Mouse (Mus musculus): ENCODE data around the gene Sh2d1b1. TPM values are rescaled to one million over a fixed set of nuclear protein-coding genes. Genes with fewer than 3 reads are reported as not detected.
"Not testable (repeated sequence)": the region's sequence is repeated elsewhere in the genome, so short reads cannot be mapped to it uniquely, and the experiment has no call there.

Gene Sh2d1b1
- 0.09 TPM in 1 of 2 replicates, not detected in the other for polyA plus RNA-seq (2015; fragmentation: Nextera tagmentation; extraction: Ambion mirVana)

- Histone ChIP-seq H3K36me3 (no peaks in the 10 kb centered on the region), H3K9me3 (no peaks in the 10 kb centered on the region), H3K4me2 (replicated peaks) (no peak within 1 kb of the TSS), H3K4me3 (no peak within 1 kb of the TSS), H3K4me1 (no peaks in the 10 kb centered on the region), H3K27ac (replicated peaks) (no peak within 1 kb of the TSS), H3K9ac (replicated peaks) (no peak within 1 kb of the TSS), H3K27me3 (no peaks in the 10 kb centered on the region)
- ATAC-seq (replicated peaks) = no peak
- 98% methylated on average over 2 of the region's 3 CpGs for WGBS
Observed at GRCm38 (mm10) chr1:170277016-170277415, at the start of gene Sh2d1b1. TSS of gene Sh2d1b1 (plus strand) at chr1:170277320.

DNA sequence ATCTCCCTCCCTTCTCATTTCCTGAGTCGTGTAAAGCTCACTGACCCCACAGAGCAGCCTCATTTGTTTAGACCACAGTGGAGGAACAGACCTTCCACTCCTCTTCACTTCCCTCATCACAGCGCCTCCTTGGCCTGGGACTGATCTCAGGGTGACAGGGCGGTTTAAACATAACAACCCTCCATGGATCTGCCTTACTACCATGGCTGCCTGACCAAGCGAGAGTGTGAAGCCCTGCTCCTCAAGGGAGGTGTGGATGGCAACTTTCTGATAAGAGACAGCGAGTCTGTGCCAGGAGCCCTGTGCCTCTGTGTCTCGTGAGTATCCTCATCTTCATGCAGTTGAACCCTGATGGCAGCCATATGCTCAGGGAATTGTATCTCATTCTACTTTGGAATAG is 44.4 kb upstream of the Sh2d1b1 start, which contains the start of gene Sh2d1b2:
Sh2d1b2 (plus strand) TSS at position 62 of the 400 bp plus-strand sequence.
- H3K4me2 ChIP-seq (replicated peaks); H3K4me3 ChIP-seq; H3K4me1 ChIP-seq; H3K9ac ChIP-seq (replicated peaks); H3K27ac ChIP-seq (replicated peaks); H3K36me3 ChIP-seq; ATAC-seq (replicated peaks); H3K27me3 ChIP-seq; H3K9me3 ChIP-seq: not testable (repeated sequence)
- 74% methylated on average over 6 of the region's 6 CpGs for WGBS

- Histone ChIP-seq H3K27me3 (peaks cover 3% of the 10 kb centered on the region; the same call in 1 of the 2 replicates), H3K9me3 (no peaks in the 10 kb centered on the region), H3K4me1 (no peaks in the 10 kb centered on the region), H3K36me3 (no peaks in the 10 kb centered on the region), H3K4me3 (no peak overlapping the region), H3K4me2 (replicated peaks) (no peak overlapping the region), H3K27ac (replicated peaks) (no peak overlapping the region), H3K9ac (replicated peaks) (no peak overlapping the region)
- ATAC-seq (replicated peaks) = no peak
- WGBS = 83% methylated on average over 3 of the region's 3 CpGs
Observed at GRCm38 (mm10) chr1:170245016-170245415, 32.1 kb upstream of the Sh2d1b1 start.

DNA sequence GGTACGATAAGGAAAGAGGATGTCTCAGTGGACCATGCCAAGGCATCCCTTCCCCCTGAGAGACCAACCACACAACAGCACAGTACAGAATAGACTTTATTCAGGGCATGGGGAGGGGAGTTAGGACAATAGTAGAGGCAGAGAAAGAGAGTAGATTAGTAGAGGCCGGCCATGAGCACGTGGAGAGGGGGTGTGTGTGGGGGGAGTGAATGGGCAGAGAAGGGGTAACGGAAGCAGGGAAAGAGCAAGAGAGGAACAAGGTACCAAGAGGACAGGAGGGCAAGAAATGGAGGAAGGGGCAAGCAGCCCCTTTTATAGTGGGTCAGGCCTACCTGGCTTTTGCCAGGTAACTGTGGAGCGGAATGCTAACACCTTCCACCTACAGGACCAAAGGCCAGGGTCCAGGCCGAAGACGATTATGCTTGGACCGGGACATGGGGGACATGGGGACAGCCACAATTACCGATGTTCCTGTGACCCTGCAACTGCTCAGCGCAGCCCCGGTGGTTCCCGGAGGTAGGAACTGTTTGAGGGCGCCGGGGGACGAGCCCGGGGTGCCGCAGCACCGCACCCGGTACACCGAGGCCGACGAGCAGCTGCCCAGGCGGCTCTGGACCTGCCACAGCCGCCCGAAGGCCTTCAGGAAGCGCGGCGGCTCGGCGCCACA is 22.1 kb upstream of the Sh2d1b1 start:
- Histone ChIP-seq H3K4me2 (replicated peaks) (peak overlapping the region; percentile 86), H3K4me3 (peak overlapping the region; percentile 73), H3K9ac (replicated peaks) (peak overlapping the region; percentile 72), H3K9me3 (no peaks in the 10 kb centered on the region), H3K27me3 (0 out of 2 replicates have a peak, but pooled peaks cover 10% of the 10 kb centered on the region), H3K36me3 (no peaks in the 10 kb centered on the region), H3K4me1 (peaks cover 4% of the 10 kb centered on the region; the same call in 1 of the 2 replicates), H3K27ac (replicated peaks) (0 out of 2 replicates have a peak overlapping the region, but pooled peaks have one; percentile 11)
- 22% methylated on average over 30 of the region's 30 CpGs for WGBS
- ATAC-seq (replicated peaks) = peak; percentile 24

- peak overlapping the region; percentile 73 for H3K4me3 ChIP-seq
- peak overlapping the region; percentile 86 for H3K4me2 ChIP-seq (replicated peaks)
- no peaks in the 10 kb centered on the region for H3K36me3 ChIP-seq
- ATAC-seq (replicated peaks) = peak; percentile 100
- 2% methylated on average over 32 of the region's 32 CpGs for WGBS
- H3K27ac ChIP-seq (replicated peaks) = 0 out of 2 replicates have a peak overlapping the region, but pooled peaks have one; percentile 11
- H3K4me1 ChIP-seq = peaks cover 4% of the 10 kb centered on the region; the same call in 1 of the 2 replicates
- H3K27me3 ChIP-seq = 0 out of 2 replicates have a peak, but pooled peaks cover 10% of the 10 kb centered on the region
- H3K9me3 ChIP-seq = no peaks in the 10 kb centered on the region
- peak overlapping the region; percentile 72 for H3K9ac ChIP-seq (replicated peaks)
Observed at GRCm38 (mm10) chr1:170255560-170255910, 21.6 kb upstream of the Sh2d1b1 start.

DNA sequence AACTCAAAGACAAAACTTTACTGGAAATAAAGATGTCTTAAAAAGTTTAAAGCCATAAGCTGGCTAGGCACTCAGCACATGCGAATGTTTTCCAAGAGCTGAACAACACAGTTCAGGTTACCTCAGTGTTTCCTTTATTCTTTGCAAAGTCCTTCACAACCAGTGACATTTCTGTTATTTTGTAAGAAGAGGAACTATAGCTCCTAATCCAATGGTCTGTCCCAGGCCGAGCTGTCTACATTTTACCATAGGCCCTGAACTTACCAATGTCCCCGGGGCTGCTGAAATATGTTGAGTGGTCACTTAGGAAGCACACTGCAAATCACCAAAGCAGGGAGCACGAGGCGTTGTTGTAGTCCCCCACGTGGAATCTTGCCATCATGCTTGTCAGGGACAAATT is 6.8 kb upstream of the Sh2d1b1 start:
- no peaks in the 10 kb centered on the region for H3K36me3 ChIP-seq
- H3K9me3 ChIP-seq = no peaks in the 10 kb centered on the region
- no peak overlapping the region for H3K4me2 ChIP-seq (replicated peaks)
- 83% methylated on average over 6 of the region's 6 CpGs for WGBS
- H3K9ac ChIP-seq (replicated peaks) = no peak overlapping the region
- H3K4me1 ChIP-seq = no peaks in the 10 kb centered on the region
- no peak overlapping the region for H3K27ac ChIP-seq (replicated peaks)
- no peak overlapping the region for H3K4me3 ChIP-seq
- no peaks in the 10 kb centered on the region for H3K27me3 ChIP-seq
- ATAC-seq (replicated peaks) = no peak

GRCm38 (mm10) chr1:170270696-170271095 is 6.4 kb upstream of the Sh2d1b1 start:
- H3K36me3 ChIP-seq = no peaks in the 10 kb centered on the region
- H3K4me3 ChIP-seq = no peak overlapping the region
- no peaks in the 10 kb centered on the region for H3K27me3 ChIP-seq
- no peak overlapping the region for H3K9ac ChIP-seq (replicated peaks)
- H3K4me1 ChIP-seq = no peaks in the 10 kb centered on the region
- no peak overlapping the region for H3K27ac ChIP-seq (replicated peaks)
- H3K4me2 ChIP-seq (replicated peaks) = no peak overlapping the region
- no peaks in the 10 kb centered on the region for H3K9me3 ChIP-seq
- WGBS = 89% methylated on average over 4 of the region's 4 CpGs
- ATAC-seq (replicated peaks) = no peak

DNA sequence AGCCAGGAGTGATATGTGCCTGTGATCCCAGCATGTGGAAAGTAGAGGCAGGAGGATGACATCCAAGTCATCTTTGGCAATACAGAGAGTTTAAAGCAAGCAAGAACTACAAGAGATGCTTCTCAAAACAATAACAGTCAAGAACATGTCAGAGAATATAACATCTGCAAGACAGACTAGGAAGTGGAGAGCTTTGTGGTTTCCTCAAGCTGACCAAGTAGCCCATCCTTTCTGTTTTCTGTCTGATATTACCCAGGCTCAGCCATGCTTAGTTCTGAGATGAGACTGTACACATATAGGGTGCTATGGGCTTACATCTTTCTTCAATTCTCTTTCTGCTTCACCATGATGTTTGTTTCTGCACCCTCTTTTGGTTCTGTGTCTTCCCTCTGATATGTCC is 3.9 kb upstream of the Sh2d1b1 start:
- Histone ChIP-seq H3K4me3 (no peak overlapping the region), H3K4me1 (no peaks in the 10 kb centered on the region), H3K9ac (replicated peaks) (no peak overlapping the region), H3K4me2 (replicated peaks) (no peak overlapping the region), H3K36me3 (no peaks in the 10 kb centered on the region), H3K9me3 (no peaks in the 10 kb centered on the region), H3K27ac (replicated peaks) (no peak overlapping the region), H3K27me3 (no peaks in the 10 kb centered on the region)
- ATAC-seq (replicated peaks) = no peak

DNA sequence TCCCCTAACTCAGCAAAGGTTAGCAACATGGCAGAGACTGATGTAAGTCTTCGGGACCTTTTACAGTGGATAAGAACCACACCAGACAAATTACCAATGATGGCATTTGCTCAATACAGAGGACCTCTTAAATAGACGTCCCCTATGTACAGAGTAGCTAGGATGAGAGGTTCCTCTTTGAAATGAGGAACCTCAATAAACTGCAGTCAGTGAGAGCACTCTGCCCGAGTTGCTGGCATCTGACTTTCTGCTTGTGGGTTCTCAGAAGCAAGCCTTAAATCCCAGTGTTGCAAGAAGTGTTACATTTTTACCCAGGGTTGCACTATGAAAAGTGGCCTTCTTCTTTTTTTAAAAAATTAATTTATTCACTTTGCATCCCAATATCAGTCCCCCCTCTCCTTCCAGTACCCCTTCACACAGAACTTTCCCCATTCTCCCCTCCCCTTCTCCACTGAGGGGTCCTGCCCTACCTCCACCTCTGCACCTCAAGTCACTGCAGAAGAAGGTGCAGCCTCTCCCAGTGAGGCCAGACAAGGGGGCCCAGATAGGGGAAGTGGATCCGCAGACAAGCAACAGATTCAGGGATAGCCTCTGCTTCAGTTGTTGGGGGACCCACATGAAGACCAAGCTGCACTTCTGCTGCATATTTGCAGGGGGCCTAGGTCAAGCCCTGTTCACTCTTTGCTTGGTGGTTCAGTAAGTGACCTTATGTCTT is 5.5 kb downstream of the Sh2d1b1 start:
- Histone ChIP-seq H3K4me3 (no peak overlapping the region), H3K9me3 (no peaks in the 10 kb centered on the region), H3K36me3 (no peaks in the 10 kb centered on the region), H3K27me3 (no peaks in the 10 kb centered on the region), H3K4me2 (replicated peaks) (no peak overlapping the region), H3K4me1 (no peaks in the 10 kb centered on the region), H3K27ac (replicated peaks) (no peak overlapping the region), H3K9ac (replicated peaks) (no peak overlapping the region)
- no peak for ATAC-seq (replicated peaks)
- WGBS = 78% methylated on average over 4 of the region's 4 CpGs

DNA sequence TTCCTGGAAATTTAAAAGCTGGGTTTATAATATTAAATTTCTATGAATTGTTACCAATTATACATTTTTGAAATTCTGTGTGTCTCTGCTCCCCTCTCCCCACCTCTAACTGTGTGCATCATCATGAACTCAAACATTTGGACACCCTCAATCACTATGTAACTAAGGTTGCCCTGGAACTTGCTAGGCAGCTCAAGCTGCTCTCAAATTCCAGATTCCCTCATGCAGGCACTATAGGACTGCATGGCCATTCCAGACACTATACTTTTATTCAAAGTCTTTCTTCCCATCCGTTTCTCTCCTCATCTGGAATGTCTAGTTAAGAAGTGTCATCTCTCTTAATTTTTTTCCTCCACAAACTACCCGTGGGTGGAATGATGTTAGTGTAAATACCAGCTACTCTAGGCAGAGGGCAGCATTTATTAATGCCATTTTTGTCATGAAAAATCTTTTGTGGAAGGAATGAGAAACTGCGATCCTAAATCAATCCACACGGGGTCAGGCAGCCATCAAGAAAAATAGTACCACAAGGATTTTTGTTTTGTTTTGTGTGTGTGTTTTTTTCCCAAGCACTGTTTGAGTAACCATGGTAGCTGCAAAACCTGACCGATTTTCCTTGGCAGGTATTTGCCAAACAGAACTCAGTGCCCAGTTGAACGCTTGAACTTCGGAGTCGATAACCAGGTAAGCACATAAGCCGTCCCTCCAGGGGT is 15.3 kb downstream of the Sh2d1b1 start:
- Histone ChIP-seq H3K9me3 (no peaks in the 10 kb centered on the region), H3K36me3 (no peaks in the 10 kb centered on the region), H3K27ac (replicated peaks) (no peak overlapping the region), H3K4me1 (peaks cover 5% of the 10 kb centered on the region; the same call in 1 of the 2 replicates), H3K9ac (replicated peaks) (no peak overlapping the region), H3K27me3 (no peaks in the 10 kb centered on the region), H3K4me2 (replicated peaks) (no peak overlapping the region), H3K4me3 (no peak overlapping the region)
- ATAC-seq (replicated peaks) = peak; percentile 78
- WGBS = 26% methylated on average over 9 of the region's 9 CpGs

- no peak overlapping the region for H3K27ac ChIP-seq (replicated peaks)
- no peak for ATAC-seq (replicated peaks)
- WGBS = 68% methylated on average over 5 of the region's 5 CpGs
- H3K9me3 ChIP-seq = no peaks in the 10 kb centered on the region
- H3K27me3 ChIP-seq = no peaks in the 10 kb centered on the region
- no peak overlapping the region for H3K9ac ChIP-seq (replicated peaks)
- peaks cover 5% of the 10 kb centered on the region; the same call in 1 of the 2 replicates for H3K4me1 ChIP-seq
- no peak overlapping the region for H3K4me3 ChIP-seq
- H3K36me3 ChIP-seq = no peaks in the 10 kb centered on the region
- H3K4me2 ChIP-seq (replicated peaks) = no peak overlapping the region
Observed at GRCm38 (mm10) chr1:170293257-170293656, 16.1 kb downstream of the Sh2d1b1 start.

All from forebrain, embryonic 15.5 days (tissue).